Mouse (Mus musculus) olfactory bulb, adult 2 months (tissue): ENCODE measurements at regions not wholly inside any gene's neighbourhood (a gene's known extent, or its start where the extent isn't known, plus 50 kb on each side); places are given as distances from the start of the nearest gene placed in this dataset.

Experiments
- H3K27ac ChIP-seq: fragments of 200-500 bp; 2 replicates; pipeline ENCODE4 v1.5.1; 2012; ENCODE audit warnings: low read depth, low read length; ENCODE audit not compliant: insufficient read depth
- H3K4me1 ChIP-seq: fragments of 200-500 bp; 2 replicates; pipeline ENCODE4 v1.6.1; 2012; ENCODE audit warnings: low read length; ENCODE audit not compliant: control insufficient read depth, insufficient read depth
- H3K4me3 ChIP-seq: fragments of 200-500 bp; 2 replicates; pipeline ENCODE4 v1.5.1; 2012; ENCODE audit warnings: mild to moderate bottlenecking, low read depth, low read length, moderate library complexity; ENCODE audit not compliant: insufficient read depth
- CTCF ChIP-seq: fragments of 200-500 bp; IDR thresholded peaks from 2 replicates; pipeline ENCODE4 v1.5.1; 2012; ENCODE audit warnings: low read depth, mild to moderate bottlenecking, low read length, moderate library complexity; ENCODE audit not compliant: insufficient read depth
- POLR2A ChIP-seq: fragments of 200-500 bp; IDR thresholded peaks from 2 replicates; pipeline ENCODE4 v1.6.1; 2012; ENCODE audit warnings: mild to moderate bottlenecking, low read depth, low read length, moderate library complexity; ENCODE audit not compliant: insufficient read depth
- WGBS: fragments of 180-500 bp; shearing (Covaris S2); methylation state at CpG from one replicate; pipeline ENCODE4 v1.1.7; 2018; 5-methylcytosine and 5-hydroxymethylcytosine counted together

DNA sequence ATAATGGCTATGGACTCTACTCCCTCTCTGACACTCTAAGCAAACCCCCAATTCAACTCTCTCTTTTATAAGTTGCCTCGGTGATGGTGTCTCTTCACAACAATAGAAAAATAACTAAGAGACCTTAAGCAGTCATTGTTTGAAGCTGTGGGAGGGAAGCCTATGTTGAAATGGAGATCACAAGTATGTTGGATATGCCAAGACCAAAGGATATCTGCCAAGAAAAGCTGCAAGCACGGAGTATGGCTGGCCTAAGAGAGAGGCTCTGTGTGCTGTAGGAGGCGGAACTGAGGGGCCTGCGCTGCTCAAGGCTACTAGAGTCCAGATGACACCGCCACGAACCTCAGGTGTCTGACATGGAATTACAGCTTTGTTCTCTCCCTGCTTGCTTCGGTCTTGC is 55.3 kb upstream of the Ctnnbl1 start:
- Histone ChIP-seq H3K4me1 (no peaks in the 10 kb centered on the region), H3K4me3 (no peak overlapping the region), H3K27ac (no peak overlapping the region)
- WGBS, result 74% methylated on average over 7 of the region's 7 CpGs
- TF ChIP-seq POLR2A (no peak), CTCF (no peak)
